Mouse (Mus musculus): ENCODE results near the gene Adpgk.
"Not testable (repeated sequence)": the region's sequence is repeated elsewhere in the genome, so short reads cannot be mapped to it uniquely, and the experiment has no call there.

Gene Adpgk

GRCm38 (mm10) chr9:59289529-59290115 is 1.7 kb upstream of the Adpgk start:
- DNase-seq (ENCODE audit: low spot score) = no peak

- DNase-seq (ENCODE audit: low spot score) = peak; percentile 25
Observed at GRCm38 (mm10) chr9:59291688-59292492, 532 bp downstream of the Adpgk start.

- DNase-seq (ENCODE audit: low spot score) = no peak
Observed at GRCm38 (mm10) chr9:59292493-59292875, 1.1 kb downstream of the Adpgk start.

GRCm38 (mm10) chr9:59296419-59296818 is 5.1 kb downstream of the Adpgk start:
- no peak for DNase-seq (ENCODE audit: low spot score)

- no peak for DNase-seq (ENCODE audit: low spot score)
Observed at GRCm38 (mm10) chr9:59307890-59308289, 16.5 kb downstream of the Adpgk start.

GRCm38 (mm10) chr9:59310582-59311283 is 19.4 kb downstream of the Adpgk start:
- no peak for DNase-seq (ENCODE audit: low spot score)

- DNase-seq (ENCODE audit: low spot score) = no peak
Observed at GRCm38 (mm10) chr9:59311284-59311670, 19.9 kb downstream of the Adpgk start.

GRCm38 (mm10) chr9:59316206-59316605 is 24.8 kb downstream of the Adpgk start:
- DNase-seq (ENCODE audit: low spot score) = no peak

GRCm38 (mm10) chr9:59324351-59324750 is 33.0 kb downstream of the Adpgk start:
- no peak for DNase-seq (ENCODE audit: low spot score)

GRCm38 (mm10) chr9:59330055-59330454 is 38.7 kb downstream of the Adpgk start:
- no peak for DNase-seq (ENCODE audit: low spot score)

GRCm38 (mm10) chr9:59336539-59336938 is 45.2 kb downstream of the Adpgk start:
- no peak for DNase-seq (ENCODE audit: low spot score)

GRCm38 (mm10) chr9:59337889-59338288 is 46.5 kb downstream of the Adpgk start:
- DNase-seq (ENCODE audit: low spot score) = no peak

- no peak for DNase-seq (ENCODE audit: low spot score)
Observed at GRCm38 (mm10) chr9:59338411-59338810, 47.1 kb downstream of the Adpgk start.

GRCm38 (mm10) chr9:59339107-59339506 is 47.7 kb downstream of the Adpgk start:
- no peak for DNase-seq (ENCODE audit: low spot score)

GRCm38 (mm10) chr9:59340002-59340401 is 48.6 kb downstream of the Adpgk start:
- DNase-seq (ENCODE audit: low spot score) = no peak

- DNase-seq (ENCODE audit: low spot score) = no peak
Observed at GRCm38 (mm10) chr9:59346176-59346575, 54.8 kb downstream of the Adpgk start.

- DNase-seq (ENCODE audit: low spot score) = no peak
Observed at GRCm38 (mm10) chr9:59352586-59353252, 61.4 kb downstream of the Adpgk start.

GRCm38 (mm10) chr9:59353253-59353639 is 61.9 kb downstream of the Adpgk start, which contains the start of gene Bbs4:
TSS of gene Bbs4 (minus strand) at chr9:59353508.
- DNase-seq (ENCODE audit: low spot score) = peak; percentile 94

GRCm38 (mm10) chr9:59358041-59358440 is 66.7 kb downstream of the Adpgk start:
- not testable (repeated sequence) for DNase-seq (ENCODE audit: low spot score)

- not testable (repeated sequence) for DNase-seq (ENCODE audit: low spot score)
Observed at GRCm38 (mm10) chr9:59360487-59360886, 69.1 kb downstream of the Adpgk start.

- DNase-seq (ENCODE audit: low spot score) = no peak
Observed at GRCm38 (mm10) chr9:59369220-59369619, 77.9 kb downstream of the Adpgk start.

- DNase-seq (ENCODE audit: low spot score) = no peak
Observed at GRCm38 (mm10) chr9:59369646-59370045, 78.3 kb downstream of the Adpgk start.
